Mouse (Mus musculus) kidney, postnatal 14 days (tissue): Measurements from ENCODE around the gene LTO1.

Experiments
- DNase-seq: peaks from one replicate; pipeline ENCODE4 v3.0.0; 2022; ENCODE audit warnings: mixed read lengths

The LTO1 gene

GRCm38 (mm10) chr7:144908705-144909104 is 6.2 kb upstream of the LTO1 start:
- no peak for DNase-seq

GRCm38 (mm10) chr7:144911121-144911520 is 3.8 kb upstream of the LTO1 start:
- no peak for DNase-seq

- DNase-seq = no peak
Observed at GRCm38 (mm10) chr7:144912897-144913296, 2.0 kb upstream of the LTO1 start.

GRCm38 (mm10) chr7:144914296-144914947 is 478 bp upstream of the LTO1 start:
- peak; percentile 12 for DNase-seq

GRCm38 (mm10) chr7:144918823-144919222 is 3.9 kb downstream of the LTO1 start:
- DNase-seq = no peak

- no peak for DNase-seq
Observed at GRCm38 (mm10) chr7:144927591-144927990, 12.7 kb downstream of the LTO1 start.

GRCm38 (mm10) chr7:144928009-144928888 is 13.3 kb downstream of the LTO1 start:
- peak; percentile 34 for DNase-seq

- peak; percentile 36 for DNase-seq
Observed at GRCm38 (mm10) chr7:144928889-144929210, 13.9 kb downstream of the LTO1 start.

- DNase-seq = no peak
Observed at GRCm38 (mm10) chr7:144929506-144929905, 14.6 kb downstream of the LTO1 start.

GRCm38 (mm10) chr7:144929931-144930330 is 15.0 kb downstream of the LTO1 start:
- DNase-seq = peak; percentile 13

GRCm38 (mm10) chr7:144931778-144932177 is 16.9 kb downstream of the LTO1 start:
- peak; percentile 52 for DNase-seq

GRCm38 (mm10) chr7:144932389-144932937 is 17.6 kb downstream of the LTO1 start:
- peak; percentile 11 for DNase-seq

- DNase-seq = peak; percentile 65
Observed at GRCm38 (mm10) chr7:144933336-144933735, 18.4 kb downstream of the LTO1 start.

GRCm38 (mm10) chr7:144933796-144934195 is 18.9 kb downstream of the LTO1 start:
- no peak for DNase-seq

- no peak for DNase-seq
Observed at GRCm38 (mm10) chr7:144934901-144935300, 20.0 kb downstream of the LTO1 start.

GRCm38 (mm10) chr7:144935563-144935962 is 20.7 kb downstream of the LTO1 start:
- peak; percentile 45 for DNase-seq

- no peak for DNase-seq
Observed at GRCm38 (mm10) chr7:144936311-144936880, 21.5 kb downstream of the LTO1 start.

GRCm38 (mm10) chr7:144937490-144937889 is 22.6 kb downstream of the LTO1 start:
- peak; percentile 93 for DNase-seq

GRCm38 (mm10) chr7:144937899-144938517 is 23.1 kb downstream of the LTO1 start:
- peak; percentile 22 for DNase-seq

GRCm38 (mm10) chr7:144938661-144939343 is 23.9 kb downstream of the LTO1 start:
- DNase-seq = peak; percentile 22

- DNase-seq = peak; percentile 87
Observed at GRCm38 (mm10) chr7:144939344-144940002, 24.6 kb downstream of the LTO1 start, which contains the start of gene Ccnd1. Gene Ccnd1 (minus strand): TSS chr7:144939925.
